Mouse (Mus musculus) heart, postnatal 36 days (tissue): ENCODE measurements around the gene Fam53a. TPM values are rescaled to one million over a fixed set of nuclear protein-coding genes. Genes with fewer than 3 reads are reported as not detected.

Experiments used
- DNase-seq, 2 experiments: peaks; one replicate each; pipeline ENCODE4 v3.0.0; 2021 to 2022
- intact Hi-C: fragments of 180-260 bp; cut with DNase I; formaldehyde crosslinking; loops from one replicate; pipeline ENCODE4 v1.15.1; 2025
- total RNA-seq, 2 experiments: library from RNA; stranded (reverse); gene quantifications; 2 replicates each; pipeline ENCODE4 v1.2.3; 2021

The Fam53a gene
- total RNA-seq, result 10 to 100 TPM; 25.9 to 28.7 TPM

DNA sequence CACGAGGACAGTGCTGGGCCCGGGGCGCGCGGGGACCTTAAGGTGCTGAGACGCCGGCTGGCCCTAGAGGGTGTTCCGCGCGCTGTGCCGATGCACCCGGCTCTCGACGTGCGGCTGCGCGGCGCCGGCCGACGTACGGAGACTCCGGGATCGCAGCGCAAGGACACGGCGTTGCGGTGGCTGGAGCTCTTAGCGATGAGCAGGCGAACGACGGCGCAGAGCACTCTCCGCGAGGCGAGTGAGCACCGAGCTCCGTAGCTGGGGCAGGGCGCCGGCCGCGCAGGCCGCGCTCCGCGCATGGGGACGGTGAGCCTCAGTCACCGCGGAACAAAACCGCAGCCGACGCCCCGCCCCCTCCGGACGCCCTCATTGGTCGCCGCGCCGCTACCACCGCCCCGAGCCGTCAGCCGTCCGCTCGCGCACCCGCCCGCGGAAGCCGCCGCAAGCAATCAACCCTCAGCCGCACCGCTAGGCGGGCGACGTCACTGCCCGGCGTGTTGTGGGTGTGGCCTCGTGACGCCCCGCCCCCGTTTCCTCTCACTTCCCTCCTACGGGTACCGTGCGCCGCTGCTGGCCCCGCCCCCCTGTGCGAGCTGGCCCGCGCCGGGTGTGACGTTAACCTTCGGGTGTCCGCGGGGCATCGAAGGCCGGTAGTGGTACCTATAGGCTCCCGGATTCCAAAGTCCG lies at the start of gene Fam53a, which contains the start of gene Gm9903:
Gene Fam53a (minus strand): TSS at position 335 of the 687 bp plus-strand sequence.
Gene Gm9903 (plus strand): TSS at position 625 of the 687 bp plus-strand sequence.
- DNase-seq, result peak; percentile 100
- intact Hi-C loops, result loop anchor here (10.0 kb wide), 1 partner anchor 355 kb away; the partner anchor contains the start of gene Ctbp1

DNA sequence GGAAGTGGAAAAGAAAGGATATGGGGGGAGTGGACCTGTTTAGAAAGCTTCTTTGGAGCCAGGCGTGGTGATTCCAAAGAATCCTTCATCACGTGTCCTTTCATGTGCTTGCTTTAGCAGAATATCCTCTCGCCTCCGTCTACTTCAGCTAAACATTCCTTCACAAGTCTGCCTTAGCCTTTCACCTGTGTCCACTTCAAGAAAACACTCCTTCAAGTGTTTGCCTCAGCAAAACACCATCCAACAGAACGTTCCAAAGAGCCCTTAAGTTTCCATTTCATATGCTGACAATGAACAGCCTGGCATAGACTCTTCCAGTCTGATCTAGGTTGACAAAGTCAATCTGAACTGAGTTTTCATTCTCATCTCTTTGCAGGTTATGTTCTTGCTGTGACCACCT lies 48.8 kb upstream of the Fam53a start:
- DNase-seq, result no peak
- intact Hi-C loops, result no loop called here

DNA sequence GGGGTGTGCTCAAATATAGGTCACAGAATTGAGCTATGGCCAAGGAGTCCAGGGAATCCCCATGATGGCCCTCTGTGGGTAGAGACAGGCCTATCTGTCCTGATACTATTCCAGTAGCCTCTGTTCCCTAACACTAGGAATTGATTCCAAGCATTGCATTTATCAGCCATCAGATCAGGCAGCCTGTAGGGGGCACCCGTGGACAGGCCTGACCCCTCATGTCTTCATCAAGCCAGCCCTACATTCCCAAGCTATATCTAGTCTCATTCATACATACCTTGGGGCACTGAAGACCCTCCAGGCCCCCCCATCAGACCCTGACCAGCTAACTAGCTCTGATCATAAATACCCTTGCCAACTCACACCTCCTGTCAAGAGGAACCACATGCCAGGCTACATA lies 46.5 kb upstream of the Fam53a start:
- peak in 1 of 2 experiments; percentile 57 for DNase-seq
- intact Hi-C loops, result no loop called here

DNA sequence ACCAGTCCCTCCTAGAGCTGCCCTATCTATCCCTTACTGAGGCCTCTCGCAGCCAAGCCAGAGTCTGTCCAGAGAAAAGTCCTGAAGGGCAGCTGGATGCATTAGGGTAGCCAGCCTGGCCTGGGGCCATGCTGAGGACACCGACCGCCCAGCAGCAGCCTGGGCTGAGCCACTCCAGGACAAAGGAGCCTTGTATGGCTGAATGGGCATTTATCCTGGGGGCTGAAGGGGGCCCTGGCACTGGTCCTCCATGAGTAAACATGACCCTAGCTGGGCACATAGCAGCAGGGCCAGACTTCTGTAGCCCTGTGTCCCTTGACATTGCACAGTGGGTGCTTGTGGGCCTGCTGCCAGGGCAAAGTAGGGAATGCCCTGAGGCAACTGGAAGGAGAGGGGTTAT lies 45.0 kb upstream of the Fam53a start:
- intact Hi-C loops, result no loop called here
- DNase-seq, result no peak

DNA sequence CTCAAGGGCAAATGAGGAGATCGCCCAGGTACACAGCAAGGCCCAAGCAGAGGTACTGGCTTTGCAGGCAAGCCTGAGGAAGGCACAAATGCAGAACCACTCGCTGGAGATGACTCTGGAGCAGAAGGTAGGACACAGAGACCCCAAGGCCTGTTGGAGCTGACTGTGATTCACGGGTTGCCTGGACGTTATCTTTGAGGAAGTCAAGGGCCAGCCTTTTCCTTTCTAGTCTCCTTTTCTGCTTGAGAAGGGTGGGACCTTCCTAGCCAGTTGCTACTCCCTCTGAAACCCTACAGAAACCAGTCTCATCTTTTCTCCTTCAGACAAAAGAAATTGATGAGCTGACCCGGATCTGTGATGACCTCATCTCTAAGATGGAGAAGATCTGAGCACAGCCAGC lies 42.2 kb upstream of the Fam53a start:
- intact Hi-C loops, result no loop called here
- DNase-seq, result no peak

DNA sequence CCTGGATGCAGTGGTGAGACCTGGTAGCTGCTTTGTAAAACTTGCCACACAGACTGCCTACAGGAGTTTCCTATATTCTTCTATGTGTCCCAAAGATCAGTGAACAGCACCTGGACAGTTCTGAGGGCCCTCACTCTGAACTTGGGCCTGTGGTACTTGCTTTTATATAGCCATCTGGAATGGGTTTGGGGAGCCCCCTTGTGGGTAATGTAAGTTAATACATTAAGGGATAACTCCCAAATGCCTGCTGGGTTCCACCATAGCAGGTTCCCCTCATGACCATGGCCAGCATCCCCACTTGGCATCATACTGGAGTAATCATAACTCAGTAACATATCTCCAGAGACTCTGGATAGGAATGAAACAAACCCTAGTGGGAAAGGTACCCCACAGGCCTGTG lies 38.8 kb upstream of the Fam53a start:
- intact Hi-C loops, result loop anchor here (2.0 kb wide), 1 partner anchor 25 kb away; no protein-coding TSS in a partner anchor

DNA sequence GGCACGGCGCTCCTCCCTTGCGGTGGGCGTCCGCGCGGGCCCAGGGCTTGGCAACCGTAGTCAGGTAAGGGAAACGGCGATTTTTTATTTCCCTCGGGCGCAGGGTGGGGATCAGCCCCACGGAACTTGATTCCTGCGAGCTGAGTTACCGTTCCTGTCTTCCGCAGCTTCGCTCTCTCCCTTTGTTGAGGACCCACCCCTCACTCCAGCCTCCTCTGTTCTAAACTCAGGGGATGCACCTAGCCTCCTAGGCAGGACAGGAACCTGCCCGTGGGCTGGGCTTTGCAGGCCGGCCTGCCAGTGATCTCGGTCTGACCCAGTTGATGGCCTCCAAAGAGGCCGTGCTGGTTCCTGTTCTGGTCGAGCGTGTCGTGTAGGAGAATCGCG lies 29.2 kb upstream of the Fam53a start:
- intact Hi-C loops, result loop anchor here (2.0 to 10.0 kb wide), 4 partner anchors 28 to 526 kb away; partner anchors contain the start of genes Letm1, Mxd4 and Nelfa
- no peak for DNase-seq

More for the DNA sequence above, 38.8 kb upstream of the Fam53a start:
- DNase-seq, result no peak

DNA sequence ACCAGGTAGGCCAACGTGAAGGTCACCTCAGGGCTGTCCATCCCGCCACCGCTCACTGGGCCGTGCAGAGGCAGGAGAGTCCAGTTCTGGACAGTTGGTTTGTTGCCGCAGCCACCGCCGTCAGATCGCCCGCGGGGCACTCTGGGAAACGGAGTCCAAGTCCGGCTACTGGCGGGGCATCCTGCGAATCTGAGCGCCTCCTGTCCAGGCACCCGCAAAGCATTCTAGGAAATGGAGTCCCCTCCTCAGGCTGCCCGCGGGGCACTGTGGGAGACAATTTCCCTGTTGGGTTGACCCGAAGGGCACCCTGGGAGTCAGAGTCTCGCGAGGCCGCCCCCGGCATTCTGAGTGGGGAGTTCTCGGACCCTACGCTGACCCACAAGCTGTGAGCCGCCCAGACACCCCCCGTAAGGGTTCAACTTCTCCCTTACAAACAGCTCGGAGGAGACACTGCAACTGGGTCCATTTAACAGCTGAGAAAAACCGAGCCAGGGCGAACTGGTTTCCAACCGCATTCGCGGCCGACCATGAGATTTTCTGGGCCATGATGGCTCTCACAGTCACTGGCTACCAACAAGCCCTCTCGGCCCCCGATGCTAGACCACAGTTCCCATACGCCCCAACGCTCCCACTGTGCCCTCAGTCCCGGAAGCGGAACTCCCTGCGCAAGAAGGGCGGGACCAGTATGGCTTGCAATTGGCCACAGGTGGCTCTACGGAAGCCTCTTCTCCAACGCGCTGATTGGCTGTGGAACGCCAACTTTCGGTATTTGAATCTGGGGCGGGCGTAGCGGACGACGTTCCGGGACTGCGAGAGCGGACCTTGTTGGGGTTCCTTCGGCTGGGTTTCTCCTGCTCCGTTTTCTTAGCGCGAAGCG lies 28.6 kb upstream of the Fam53a start, which contains the start of the genes Tacc3 and Tmem129:
Gene Tacc3 (plus strand): TSS at position 342 of the 877 bp plus-strand sequence.
Gene Tmem129 (minus strand): TSS at position 630 of the 877 bp plus-strand sequence.
- peak; percentile 95 to 97 for DNase-seq
- intact Hi-C loops, result loop anchor here (2.0 to 10.0 kb wide), 4 partner anchors 27 to 527 kb away; partner anchors contain the start of genes Letm1, Mxd4 and Nelfa

DNA sequence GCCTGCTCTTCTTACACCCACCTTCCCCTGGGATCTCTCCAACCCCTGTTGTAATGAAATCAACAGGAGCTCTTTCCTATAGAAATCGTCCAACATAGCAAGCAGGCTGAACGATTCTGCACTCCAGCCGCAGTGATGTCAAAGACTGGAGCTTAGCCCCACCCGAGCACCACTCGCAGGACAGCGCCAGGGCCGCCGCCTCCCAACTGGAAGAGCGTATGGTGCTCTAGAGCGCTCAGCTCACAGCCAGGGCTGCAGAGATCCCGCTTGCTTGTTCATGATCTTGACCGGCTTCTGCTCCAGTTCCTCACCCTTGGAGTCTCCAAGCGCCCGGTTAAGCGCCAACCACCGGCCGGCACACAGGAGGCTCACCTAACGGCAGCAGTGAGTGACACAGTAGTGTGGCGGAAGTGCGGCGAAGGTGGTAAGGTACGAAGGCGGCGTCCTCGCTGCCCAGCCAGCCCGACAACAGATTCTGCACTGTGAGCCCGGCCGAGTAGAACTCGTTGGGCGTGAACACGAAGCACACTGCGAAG lies 27.9 kb upstream of the Fam53a start:
- intact Hi-C loops, result loop anchor here (10.0 kb wide), 2 partner anchors 277 to 527 kb away; partner anchors contain the start of genes Mxd4 and Nelfa
- DNase-seq, result no peak

DNA sequence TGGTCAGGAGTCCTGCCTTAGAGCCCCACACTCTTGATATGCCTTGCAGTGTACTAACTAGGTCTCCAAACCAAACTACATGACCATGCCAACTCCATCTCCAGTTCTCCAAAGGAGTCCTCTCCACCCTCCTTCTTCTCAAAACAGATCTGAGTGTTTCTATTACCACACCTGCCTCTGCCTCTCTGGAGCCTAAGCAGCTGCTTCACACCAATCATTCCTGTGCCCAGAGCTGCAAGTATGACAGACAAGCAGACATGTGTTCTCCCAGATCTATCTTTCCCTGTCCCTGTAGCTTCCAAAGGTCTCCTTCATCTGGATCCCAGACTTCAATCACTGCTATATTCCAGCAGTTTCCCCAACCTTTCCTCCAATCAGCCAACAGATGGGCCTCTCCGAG lies 27.3 kb upstream of the Fam53a start:
- intact Hi-C loops, result loop anchor here (10.0 kb wide), 2 partner anchors 278 to 528 kb away; partner anchors contain the start of genes Mxd4 and Nelfa
- DNase-seq, result no peak

DNA sequence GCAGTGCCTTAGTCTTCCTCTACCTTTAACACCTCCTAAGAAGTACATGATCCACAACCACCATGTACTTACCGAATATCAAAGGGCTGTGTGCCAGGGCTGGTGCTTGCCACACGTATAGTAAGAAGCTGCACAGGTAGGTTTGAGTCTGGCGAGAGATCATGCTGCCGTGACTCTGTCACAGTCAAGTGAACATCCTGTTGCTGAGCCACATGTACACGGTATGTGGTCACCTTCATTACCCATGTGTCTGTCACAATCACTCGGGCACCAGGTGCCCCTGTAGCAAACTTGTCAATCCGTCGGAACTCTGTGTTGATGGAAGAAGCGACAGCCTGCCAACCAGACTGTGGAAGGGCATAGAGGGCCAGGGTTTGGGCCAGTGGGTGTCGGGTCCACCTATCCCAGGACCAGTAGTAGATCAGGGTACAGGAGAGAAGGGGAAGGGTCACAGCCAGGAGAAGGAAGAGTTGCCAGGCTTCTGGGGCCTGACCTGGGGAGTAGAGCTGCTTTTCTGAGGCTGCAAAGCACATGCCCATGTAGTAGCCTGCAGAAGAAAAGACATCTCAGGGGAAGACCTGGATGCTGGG lies 25.9 kb upstream of the Fam53a start:
- intact Hi-C loops, result loop anchor here (10.0 kb wide), 2 partner anchors 279 to 529 kb away; partner anchors contain the start of genes Mxd4 and Nelfa

DNA sequence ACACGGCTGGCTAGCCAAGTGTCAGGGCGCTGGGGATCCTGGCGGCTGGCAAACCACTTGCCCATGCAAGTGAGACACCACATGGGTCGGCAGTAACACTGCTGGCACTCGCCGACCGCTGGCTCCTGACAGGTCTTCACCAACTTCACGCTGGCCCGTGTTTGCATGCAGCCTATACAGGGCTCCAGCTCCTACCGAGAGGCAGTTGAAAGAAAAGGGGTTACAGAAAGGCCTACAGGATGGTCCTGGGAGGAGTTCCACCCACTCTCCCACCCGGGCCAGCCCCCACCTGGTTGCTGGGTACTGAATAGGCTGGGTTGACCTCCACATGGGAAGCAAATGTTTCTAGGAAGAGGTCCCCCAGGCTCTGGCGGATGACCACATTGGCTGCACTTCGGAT lies 25.0 kb upstream of the Fam53a start:
- DNase-seq, result no peak
- intact Hi-C loops, result loop anchor here (5.0 to 10.0 kb wide), 3 partner anchors 168 to 530 kb away; partner anchors contain the start of genes Mxd4, Nelfa and Nsd2

More for the DNA sequence above, 25.9 kb upstream of the Fam53a start:
- DNase-seq, result no peak

DNA sequence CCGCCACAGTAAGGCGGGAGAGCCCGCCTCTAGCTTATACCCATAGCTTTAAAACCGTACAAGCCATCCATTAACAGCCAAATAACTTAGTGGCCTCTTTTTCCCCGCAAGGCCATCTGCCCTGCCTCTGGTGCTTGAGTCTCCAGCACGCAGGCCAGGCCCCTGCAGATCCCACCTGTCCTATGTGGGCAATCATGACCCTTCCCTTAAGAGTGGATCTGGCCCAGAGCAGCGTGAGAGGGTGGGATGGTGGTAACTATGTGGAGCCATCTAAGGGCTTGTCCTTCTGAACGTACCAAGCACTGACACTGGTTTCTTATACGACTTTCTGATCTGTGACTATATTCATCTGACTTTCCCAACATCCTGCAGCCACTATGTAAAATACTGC lies 23.3 kb upstream of the Fam53a start:
- no peak for DNase-seq
- intact Hi-C loops, result loop anchor here (5.0 to 10.0 kb wide), 3 partner anchors 170 to 532 kb away; partner anchors contain the start of genes Mxd4, Nelfa and Nsd2

DNA sequence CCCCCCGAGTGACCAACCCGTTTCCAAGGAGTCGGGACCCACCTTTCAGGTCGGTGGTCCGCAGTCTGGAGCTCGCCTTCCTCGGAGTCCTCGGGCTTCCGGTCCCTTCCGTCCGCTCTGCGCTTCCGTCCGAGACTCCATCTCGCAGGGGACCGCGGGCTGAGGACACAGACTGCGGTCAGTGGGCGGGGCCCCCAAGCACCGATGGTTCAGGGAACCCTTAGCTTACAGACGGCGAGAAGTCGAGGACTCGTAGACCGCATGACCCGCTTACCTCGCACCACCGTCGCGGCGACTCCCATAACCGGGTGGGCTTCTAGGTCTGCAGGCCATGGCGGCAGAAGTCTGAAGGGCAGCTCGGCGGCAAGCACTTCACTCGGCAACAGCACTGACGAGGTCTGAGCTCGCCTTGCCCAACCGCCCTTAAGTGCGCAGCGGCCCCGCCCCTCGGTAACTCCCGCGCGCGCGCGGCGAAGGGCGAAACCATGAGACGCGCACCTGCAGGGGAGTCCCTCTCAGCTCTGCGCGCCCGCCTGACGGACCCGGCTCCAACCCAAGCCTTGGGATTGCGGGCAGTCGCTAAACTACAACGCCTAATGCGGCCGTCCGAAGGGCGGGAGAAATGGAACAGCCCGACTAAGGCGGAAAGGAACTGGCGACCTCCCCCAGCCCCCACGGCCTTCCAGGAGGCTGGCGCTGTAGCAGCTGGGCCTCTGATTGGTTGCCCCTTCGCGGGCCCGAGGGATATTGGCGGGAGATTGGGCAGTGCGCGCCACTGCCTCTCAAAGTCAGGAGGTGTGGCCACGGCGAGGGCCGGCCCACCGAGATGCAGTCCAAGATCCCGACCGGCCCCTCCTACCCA lies 22.7 kb upstream of the Fam53a start, which contains the start of gene Slbp:
Gene Slbp (minus strand): TSS at position 654 of the 862 bp plus-strand sequence.
- DNase-seq, result peak; percentile 95 to 99
- intact Hi-C loops, result loop anchor here (5.0 to 10.0 kb wide), 3 partner anchors 170 to 533 kb away; partner anchors contain the start of genes Mxd4, Nelfa and Nsd2

DNA sequence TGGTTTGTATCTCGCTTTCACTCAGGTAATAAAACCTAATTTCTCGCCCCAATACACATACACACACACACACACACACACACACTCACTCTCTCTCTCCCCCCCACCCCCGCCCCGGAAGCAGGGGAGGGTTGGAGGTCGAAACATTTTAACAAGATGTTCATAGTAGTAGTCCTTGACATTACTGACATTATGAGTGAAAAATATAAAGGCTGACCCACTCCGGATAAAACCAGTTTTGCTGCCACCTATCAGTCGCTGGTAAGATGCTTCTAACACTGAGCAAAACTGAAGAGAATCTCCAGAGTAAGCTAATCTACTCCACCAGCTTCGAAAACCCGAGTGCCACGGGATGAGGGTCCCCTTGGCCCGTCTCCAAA lies 22.1 kb upstream of the Fam53a start:
- intact Hi-C loops, result loop anchor here (5.0 to 10.0 kb wide), 3 partner anchors 171 to 533 kb away; partner anchors contain the start of genes Mxd4, Nelfa and Nsd2
- DNase-seq, result no peak

DNA sequence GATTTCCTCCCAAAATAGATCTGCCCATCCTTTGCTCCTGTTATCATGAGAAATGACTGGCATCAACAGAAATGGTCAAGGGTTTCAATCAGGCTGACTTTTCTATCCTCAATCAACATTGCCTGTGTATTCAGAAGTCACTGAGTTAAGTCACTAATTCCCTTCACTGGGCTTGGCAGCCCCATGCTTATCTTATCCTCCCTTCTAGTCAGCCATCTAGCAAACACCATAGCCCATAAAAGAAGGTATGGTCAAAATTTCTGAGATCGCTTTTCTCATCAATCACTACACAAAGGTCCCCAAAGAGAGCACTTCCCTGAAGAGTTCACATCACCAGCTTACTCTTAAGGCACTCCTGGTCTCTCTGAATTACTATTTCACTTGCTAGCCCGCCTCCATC lies 21.6 kb upstream of the Fam53a start:
- intact Hi-C loops, result loop anchor here (5.0 to 10.0 kb wide), 3 partner anchors 171 to 534 kb away; partner anchors contain the start of genes Mxd4, Nelfa and Nsd2
- no peak for DNase-seq

DNA sequence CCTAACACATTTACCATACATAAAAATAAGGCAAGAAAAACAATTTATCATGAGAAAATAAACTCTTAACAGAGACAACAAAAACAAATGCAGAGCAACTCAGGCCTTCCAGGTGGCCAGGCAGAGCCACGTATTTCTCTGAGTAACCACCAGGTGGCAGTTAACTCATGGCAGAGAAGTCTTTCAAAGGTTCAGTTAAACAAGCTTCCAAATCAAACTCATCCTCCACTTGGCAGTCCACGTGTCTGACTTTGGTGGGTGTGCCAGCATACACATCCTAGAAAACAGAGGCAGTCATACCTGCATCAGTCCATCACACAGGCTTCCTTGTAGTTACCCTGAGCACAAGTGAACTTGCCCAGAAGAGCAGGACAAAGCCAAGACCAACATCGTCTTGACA lies 11.2 kb upstream of the Fam53a start:
- intact Hi-C loops, result no loop called here
- DNase-seq, result peak; percentile 36 to 39

DNA sequence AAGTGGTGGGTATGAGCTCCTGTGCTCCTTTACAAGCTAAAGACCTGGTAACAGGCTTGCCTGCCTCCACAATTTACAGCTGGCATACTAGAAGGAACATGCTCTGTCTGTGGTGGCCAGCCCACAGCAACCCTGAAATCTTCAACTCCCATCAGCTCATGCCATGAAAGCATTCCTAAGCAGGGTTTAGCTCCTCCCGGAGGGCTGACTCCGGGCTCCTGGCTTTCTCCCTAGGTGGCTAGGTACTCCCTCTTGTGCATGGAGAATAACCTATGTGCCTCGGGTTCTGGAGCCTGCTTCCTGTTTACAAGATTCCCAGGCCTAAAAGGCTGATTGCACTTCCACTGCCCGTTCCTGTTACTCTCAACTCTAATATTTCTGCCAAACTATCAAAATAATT lies 9.4 kb upstream of the Fam53a start:
- no peak for DNase-seq
- intact Hi-C loops, result no loop called here
